Mouse (Mus musculus): ENCODE measurements at regions not wholly inside any gene's neighbourhood (a gene's known extent, or its start where the extent isn't known, plus 50 kb on each side); places are given as distances from the start of the nearest gene placed in this dataset.
A peak's percentile ranks its signal among the peaks of the same experiment; 100 is the strongest.
"Not testable (repeated sequence)": the region's sequence is repeated elsewhere in the genome, so short reads cannot be mapped to it uniquely, and the experiment has no call there.

GRCm38 (mm10) chr6:31899055-31899454 is 151.0 kb upstream of the 1700012A03Rik start:
- DNase-seq (ENCODE audit: low spot score in 2 of 2), result no peak

GRCm38 (mm10) chr6:31898609-31899008 is 151.4 kb upstream of the 1700012A03Rik start:
- no peak for DNase-seq (ENCODE audit: low spot score in 2 of 2)

GRCm38 (mm10) chr6:31897001-31897400 is 153.0 kb upstream of the 1700012A03Rik start:
- no peak for DNase-seq (ENCODE audit: low spot score in 2 of 2)

DNA sequence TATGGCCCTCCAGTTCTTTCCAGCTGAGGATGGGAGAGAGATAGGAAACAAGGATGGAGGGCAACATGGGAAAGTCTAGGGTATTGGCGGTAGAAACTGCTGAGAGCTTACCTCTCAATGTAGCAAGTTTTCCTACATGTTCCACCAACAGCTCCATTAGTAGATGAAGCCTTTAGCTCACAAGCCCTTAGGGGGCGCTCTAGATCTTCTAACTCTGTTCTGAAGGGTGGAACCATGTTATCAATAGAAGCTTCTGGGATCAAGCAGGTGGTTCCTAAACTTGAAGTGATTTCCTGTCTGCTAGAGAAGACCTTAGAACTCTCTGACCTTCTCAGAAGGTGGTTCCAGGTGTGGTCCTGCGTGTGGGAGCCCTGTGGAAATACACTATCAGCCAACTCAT is 154.2 kb upstream of the 1700012A03Rik start:
- DNase-seq (ENCODE audit: low spot score in 2 of 2), result no peak

GRCm38 (mm10) chr6:31886931-31887330 is 163.1 kb upstream of the 1700012A03Rik start:
- no peak for DNase-seq (ENCODE audit: low spot score in 2 of 2)

GRCm38 (mm10) chr6:31885196-31885595 is 164.8 kb upstream of the 1700012A03Rik start:
- DNase-seq (ENCODE audit: low spot score in 2 of 2), result not testable (repeated sequence)

DNA sequence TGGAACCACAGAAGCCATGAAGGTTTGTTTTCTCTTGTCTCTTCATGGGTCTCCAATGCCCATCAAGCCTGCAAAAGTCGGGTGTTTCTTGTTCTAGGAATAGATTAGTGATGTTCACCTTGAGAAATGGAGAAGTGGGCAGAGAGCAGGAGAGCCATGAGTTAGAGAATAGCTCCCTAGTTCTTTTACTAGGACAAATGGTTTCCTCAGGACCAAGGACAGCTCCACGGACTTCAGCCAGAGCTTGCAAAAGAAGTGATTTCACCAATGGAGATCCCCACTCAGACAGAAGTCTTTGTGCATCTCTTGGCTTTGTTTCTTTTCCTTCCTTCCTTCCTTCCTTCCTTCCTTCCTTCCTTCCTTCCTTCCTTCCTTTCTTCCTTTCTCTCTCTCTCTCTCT is 166.3 kb upstream of the 1700012A03Rik start:
- peak in 1 of 2 experiments; percentile 10 for DNase-seq (ENCODE audit: low spot score in 2 of 2)

GRCm38 (mm10) chr6:31874616-31875015 is 175.4 kb upstream of the 1700012A03Rik start:
- no peak for DNase-seq (ENCODE audit: low spot score in 2 of 2)

DNA sequence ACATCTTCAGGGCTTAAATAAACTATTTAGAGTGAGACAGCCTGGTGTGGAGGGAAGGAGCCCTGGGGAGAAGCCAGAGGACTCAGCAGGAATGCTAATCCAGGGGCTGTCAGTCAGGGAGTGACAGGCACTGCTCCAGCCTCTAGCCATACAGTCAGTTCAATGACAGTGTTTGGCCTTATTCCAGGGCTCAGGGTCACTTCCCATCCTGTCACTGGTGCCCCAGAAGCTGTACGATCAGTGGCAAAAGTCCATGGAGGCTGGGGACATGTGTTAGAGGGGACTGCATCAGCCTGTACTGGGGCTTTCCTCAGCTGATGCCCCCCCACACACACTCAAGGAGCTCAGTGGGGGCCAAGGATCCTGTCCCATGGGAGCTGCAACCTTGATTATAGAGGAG is 176.1 kb upstream of the 1700012A03Rik start:
- DNase-seq (ENCODE audit: low spot score in 2 of 2), result no peak

GRCm38 (mm10) chr6:31871766-31872165 is 178.3 kb upstream of the 1700012A03Rik start:
- no peak for DNase-seq (ENCODE audit: low spot score in 2 of 2)

GRCm38 (mm10) chr6:31861996-31862395 is 188.1 kb upstream of the 1700012A03Rik start:
- no peak for DNase-seq (ENCODE audit: low spot score in 2 of 2)

DNA sequence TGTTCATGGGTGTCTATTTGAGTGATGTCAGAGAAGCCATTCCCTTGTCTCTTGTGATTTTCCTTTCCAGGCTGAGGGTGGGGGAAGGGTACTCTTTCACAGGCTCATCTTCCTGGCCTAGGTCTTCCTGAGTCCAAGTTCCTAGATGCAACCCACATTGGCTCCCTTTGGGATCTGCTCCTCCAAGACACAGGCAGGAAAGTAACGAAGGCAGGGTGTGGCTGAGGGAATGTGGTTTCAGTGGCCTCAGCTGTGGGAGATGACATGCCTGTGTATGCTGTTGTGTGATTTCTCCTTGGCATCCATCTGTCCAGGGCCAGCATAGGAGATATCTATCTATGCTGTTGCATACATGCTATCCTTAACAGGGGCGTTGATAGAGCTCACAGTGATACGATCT is 190.4 kb upstream of the 1700012A03Rik start:
- no peak for DNase-seq (ENCODE audit: low spot score in 2 of 2)

- no peak for DNase-seq (ENCODE audit: low spot score in 2 of 2)
Observed at GRCm38 (mm10) chr6:31854261-31854660, 195.8 kb upstream of the 1700012A03Rik start.

DNA sequence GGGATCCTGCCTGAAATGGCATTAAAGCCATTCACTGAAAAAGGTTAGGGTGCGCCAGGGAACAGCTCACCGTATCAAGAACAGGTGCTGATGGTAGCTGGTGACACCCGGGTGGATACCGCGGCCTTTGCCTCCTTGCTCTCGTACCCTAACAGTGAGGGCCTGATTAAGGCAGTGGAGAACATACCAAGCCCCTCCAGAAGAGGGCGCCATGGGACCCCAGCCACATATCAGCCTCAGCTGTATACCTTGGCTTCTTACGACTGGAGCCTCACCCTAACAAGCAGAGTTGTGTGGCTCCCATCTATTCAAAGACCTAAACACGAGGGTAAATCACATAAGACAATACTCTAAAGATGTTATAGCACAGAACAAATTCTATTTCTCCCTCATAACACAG is 203.7 kb upstream of the 1700012A03Rik start:
- DNase-seq (ENCODE audit: low spot score in 2 of 2), result no peak

DNA sequence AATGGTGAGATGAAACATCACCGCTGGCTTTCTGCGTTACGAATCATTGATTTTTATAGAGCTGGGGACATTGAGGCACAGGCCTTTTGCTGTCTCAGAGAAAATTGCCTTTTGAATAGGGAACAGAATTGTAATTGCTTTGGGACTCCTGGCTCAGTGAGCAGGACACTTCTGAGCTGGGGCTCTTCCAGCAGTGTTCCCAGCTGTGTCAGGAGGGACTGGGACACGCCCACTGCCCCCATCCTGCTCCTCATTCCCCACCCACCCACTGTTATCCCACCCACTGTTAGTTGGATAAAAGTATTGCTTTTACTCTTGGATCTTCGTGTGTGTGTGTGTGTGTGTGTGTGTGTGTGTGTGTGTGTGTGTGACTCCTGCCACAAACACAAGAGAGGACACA is 204.4 kb upstream of the 1700012A03Rik start:
- DNase-seq (ENCODE audit: low spot score in 2 of 2), result no peak

DNA sequence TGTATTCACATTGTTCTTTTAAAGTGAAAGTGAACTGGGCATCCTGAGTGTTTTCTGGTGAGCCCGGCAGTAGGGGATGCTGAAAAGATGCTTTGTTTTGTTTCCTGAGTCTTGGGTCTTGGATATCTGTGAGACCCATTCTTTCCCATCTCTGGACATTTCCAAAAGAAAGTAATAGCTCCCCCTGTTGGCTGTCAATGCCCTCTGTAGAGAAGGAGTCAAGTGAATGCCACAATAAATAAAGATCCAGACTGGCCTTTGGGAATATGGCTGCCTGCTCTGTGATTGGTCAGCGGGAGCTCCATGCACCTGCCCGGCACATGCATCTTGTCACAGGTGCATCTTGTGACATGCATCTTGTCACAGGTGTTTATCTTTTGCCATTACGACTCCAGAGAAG is 209.4 kb upstream of the 1700012A03Rik start:
- DNase-seq (ENCODE audit: low spot score in 2 of 2), result no peak

DNA sequence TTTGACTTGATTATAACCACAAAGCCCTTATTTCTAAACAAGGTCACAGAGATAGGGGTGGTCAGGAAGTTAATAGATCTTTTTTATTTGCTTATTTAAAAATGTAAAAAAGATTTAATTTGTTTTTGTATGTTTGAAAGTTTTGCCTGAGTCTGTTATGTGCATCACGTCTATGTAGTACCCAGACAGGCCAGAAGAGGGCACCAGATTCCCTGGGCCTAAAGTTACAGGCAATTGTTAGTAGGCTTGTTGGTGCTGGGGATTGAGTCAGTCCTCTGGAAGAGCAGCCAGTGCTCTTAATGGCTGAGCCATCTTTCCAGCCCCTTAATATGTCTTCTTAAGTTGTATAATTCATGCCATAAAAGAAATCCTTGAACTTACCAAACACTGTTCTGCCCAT is 211.5 kb upstream of the 1700012A03Rik start:
- DNase-seq (ENCODE audit: low spot score in 2 of 2), result no peak

- DNase-seq (ENCODE audit: low spot score in 2 of 2), result no peak
Observed at GRCm38 (mm10) chr6:31835795-31836194, 214.3 kb upstream of the 1700012A03Rik start.

- DNase-seq (ENCODE audit: low spot score in 2 of 2), result no peak
Observed at GRCm38 (mm10) chr6:31834503-31834902, 215.5 kb upstream of the 1700012A03Rik start.

GRCm38 (mm10) chr6:31830610-31831009 is 219.4 kb upstream of the 1700012A03Rik start:
- DNase-seq (ENCODE audit: low spot score in 2 of 2), result no peak

DNA sequence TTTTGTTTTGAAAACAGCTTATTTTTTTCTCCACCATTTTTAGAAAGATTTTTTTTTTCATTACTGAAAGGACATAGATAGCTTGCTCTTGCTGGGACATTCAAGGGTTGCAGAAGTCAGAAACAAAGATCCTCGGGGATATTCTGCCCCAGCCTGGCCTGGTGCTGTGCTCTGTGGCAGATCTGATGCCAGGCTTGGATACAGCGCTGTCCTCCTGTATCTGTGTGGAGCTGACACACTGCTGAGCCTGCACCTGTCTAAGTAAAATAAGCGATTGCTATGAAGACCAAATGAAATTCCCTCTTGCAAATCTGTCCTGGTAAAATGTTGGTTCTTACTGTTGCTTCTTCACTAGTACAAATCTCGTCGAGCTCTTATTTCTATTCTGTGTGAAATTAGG is 226.4 kb upstream of the 1700012A03Rik start:
- no peak for DNase-seq (ENCODE audit: low spot score in 2 of 2)

- no peak for DNase-seq (ENCODE audit: low spot score in 2 of 2)
Observed at GRCm38 (mm10) chr6:31822186-31823085, 227.6 kb upstream of the 1700012A03Rik start.

DNA sequence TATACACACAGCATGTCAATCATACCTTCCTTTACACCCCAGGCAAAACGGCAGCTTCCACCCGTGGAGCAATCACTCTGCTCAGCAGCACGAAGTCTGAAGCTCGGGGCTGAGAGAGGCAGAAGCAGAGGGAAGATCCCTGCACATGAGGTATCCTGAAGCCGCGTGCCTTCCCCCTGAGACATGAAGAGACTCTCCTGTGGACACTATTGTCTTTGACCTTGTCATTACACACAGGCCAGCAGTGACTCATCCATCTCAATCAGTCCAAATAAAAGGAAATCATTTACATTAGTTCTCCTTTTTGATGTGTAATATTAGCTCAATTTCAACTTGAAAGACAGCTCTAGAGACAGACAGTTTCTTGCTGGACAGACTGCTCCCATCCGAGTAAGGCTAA is 228.4 kb upstream of the 1700012A03Rik start:
- no peak for DNase-seq (ENCODE audit: low spot score in 2 of 2)

GRCm38 (mm10) chr6:31817640-31818039 is 232.4 kb upstream of the 1700012A03Rik start:
- DNase-seq (ENCODE audit: low spot score in 2 of 2), result no peak
